28 mouse cellular contexts compared by ENCODE assay signal in genomic region chr4:138524769-138525168, GRCm38 (mm10).
DNase-seq lines count a peak whose midpoint lies in the region; ATAC-seq lines count a peak whose summit lies in the region.
"Had no signal": no experiment of that assay in that cellular context is flagged by ENCODE, and none has a peak within 500 bp of the region (broad histone marks: within the 10 kb centered on the region; RNA-seq: fewer than 3 reads in every experiment).

No protein-coding gene starts in this region.

- no peak overlapping the region for H3K27ac ChIP-seq in heart, embryonic 12.5 days (ENCODE audit: poor library complexity, severe bottlenecking)
- no peak overlapping the region for H3K27ac ChIP-seq in kidney, embryonic 15.5 days
- H3K27ac ChIP-seq: forebrain, embryonic 15.5 days; heart, embryonic 15.5 days; hindbrain, embryonic 10.5 days; intestine, embryonic 15.5 days; limb, embryonic 10.5 days; liver, embryonic 15.5 days; lung, embryonic 15.5 days; macrophage; stomach, postnatal 0 days had no signal

- no peak overlapping the region for H3K9ac ChIP-seq in heart, embryonic 12.5 days
- H3K9ac ChIP-seq in kidney, embryonic 15.5 days = no peak overlapping the region
- H3K9ac ChIP-seq: forebrain, embryonic 15.5 days; heart, embryonic 15.5 days; intestine, embryonic 15.5 days; liver, embryonic 15.5 days; lung, embryonic 15.5 days; neural tube, embryonic 13.5 days had no signal

- no peak overlapping the region for H3K4me2 ChIP-seq in heart, embryonic 12.5 days
- H3K4me2 ChIP-seq in kidney, embryonic 15.5 days = no peak overlapping the region
- H3K4me2 ChIP-seq: forebrain, embryonic 15.5 days; heart, embryonic 15.5 days; intestine, embryonic 15.5 days; liver, embryonic 15.5 days; lung, embryonic 15.5 days; neural tube, embryonic 13.5 days had no signal

- peaks cover 36% of the 10 kb centered on the region for H3K4me1 ChIP-seq in heart, embryonic 12.5 days (replicated peaks)
- H3K4me1 ChIP-seq in kidney, embryonic 15.5 days = peaks cover 12% of the 10 kb centered on the region
- H3K4me1 ChIP-seq: liver, embryonic 15.5 days had no signal

- H3K36me3 ChIP-seq in heart, embryonic 12.5 days = no peaks in the 10 kb centered on the region
- H3K36me3 ChIP-seq in kidney, embryonic 15.5 days = no peaks in the 10 kb centered on the region
- H3K36me3 ChIP-seq: forebrain, embryonic 15.5 days; heart, embryonic 15.5 days; hindbrain, embryonic 10.5 days; intestine, embryonic 15.5 days; limb, embryonic 10.5 days; liver, embryonic 15.5 days; lung, embryonic 15.5 days; neural tube, embryonic 13.5 days had no signal

- no peaks in the 10 kb centered on the region for H3K9me3 ChIP-seq in heart, embryonic 12.5 days (replicated peaks)
- no peaks in the 10 kb centered on the region for H3K9me3 ChIP-seq in kidney, embryonic 15.5 days (replicated peaks)
- H3K9me3 ChIP-seq: forebrain, embryonic 15.5 days; heart, embryonic 15.5 days; hindbrain, embryonic 10.5 days; intestine, embryonic 15.5 days; limb, embryonic 10.5 days; liver, embryonic 15.5 days; lung, embryonic 15.5 days; neural tube, embryonic 13.5 days had no signal

- peak; percentile 20 for DNase-seq in cerebellum, adult 11-12 months
- no peak for DNase-seq in cerebellum, adult 9-10 months
- peak; percentile 26 for DNase-seq in heart, adult 8-10 months (ENCODE audit: low spot score)
- peak; percentile 28 to 39 for DNase-seq in kidney, postnatal 36 days
- peak; percentile 31 for DNase-seq in right cerebral cortex, postnatal 25 days
- no peak for DNase-seq in right cerebral cortex, postnatal 36 days (ENCODE audit: low spot score in 2 of 2)
- DNase-seq: adrenal gland, postnatal 14 days; cerebellum, postnatal 14 days; kidney, postnatal 10 days; liver; retina, postnatal 1 day; thymus, adult 2 months; thymus, postnatal 4 days had no signal

- H3K4me3 ChIP-seq in heart, embryonic 12.5 days = no peak overlapping the region
- no peak overlapping the region for H3K4me3 ChIP-seq in kidney, embryonic 15.5 days (replicated peaks)
- H3K4me3 ChIP-seq: forebrain, embryonic 15.5 days; heart, embryonic 15.5 days; hindbrain, embryonic 10.5 days; intestine, embryonic 15.5 days; limb, embryonic 10.5 days; liver, embryonic 15.5 days; lung, embryonic 15.5 days; myocyte; neural tube, embryonic 13.5 days had no signal

- H3K27me3 ChIP-seq in heart, embryonic 12.5 days (replicated peaks) = peaks cover 42% of the 10 kb centered on the region
- H3K27me3 ChIP-seq in kidney, embryonic 15.5 days = peaks cover 3% of the 10 kb centered on the region; the same call in 1 of the 2 replicates
- H3K27me3 ChIP-seq: forebrain, embryonic 15.5 days; liver, embryonic 15.5 days; lung, embryonic 15.5 days; neural tube, embryonic 13.5 days had no signal

- ATAC-seq in heart, embryonic 12.5 days (ENCODE audit: insufficient number of reproducible peaks, low FRiP score) = no peak
- ATAC-seq in kidney, embryonic 15.5 days (replicated peaks; ENCODE audit: low FRiP score) = no peak
- ATAC-seq: forebrain, embryonic 15.5 days; hindbrain, embryonic 16.5 days; intestine, embryonic 15.5 days; midbrain, embryonic 16.5 days had no signal

- 73% methylated on average over 9 of the region's 9 CpGs for WGBS in heart, embryonic 12.5 days
- WGBS in kidney, embryonic 15.5 days = 81% methylated on average over 9 of the region's 9 CpGs

Comparison
In these comparisons a context has a peak if more than half of its experiments do, and no peak if none do; other contexts are left out.
1. DNase-seq: peak in cerebellum, adult 11-12 months (single experiment), heart, adult 8-10 months (single experiment), kidney, postnatal 36 days (2 of 2) and right cerebral cortex, postnatal 25 days (single experiment); none in cerebellum, adult 9-10 months (single experiment) and right cerebral cortex, postnatal 36 days (0 of 2).